Mouse (Mus musculus) lung, postnatal 14 days (tissue): ENCODE measurements around the gene Olfr132.
"Not testable (repeated sequence)": the region's sequence is repeated elsewhere in the genome, so short reads cannot be mapped to it uniquely, and the experiment has no call there.

Experiments used
- DNase-seq: peaks from one replicate; pipeline ENCODE4 v3.0.0; 2021

The Olfr132 gene

DNA sequence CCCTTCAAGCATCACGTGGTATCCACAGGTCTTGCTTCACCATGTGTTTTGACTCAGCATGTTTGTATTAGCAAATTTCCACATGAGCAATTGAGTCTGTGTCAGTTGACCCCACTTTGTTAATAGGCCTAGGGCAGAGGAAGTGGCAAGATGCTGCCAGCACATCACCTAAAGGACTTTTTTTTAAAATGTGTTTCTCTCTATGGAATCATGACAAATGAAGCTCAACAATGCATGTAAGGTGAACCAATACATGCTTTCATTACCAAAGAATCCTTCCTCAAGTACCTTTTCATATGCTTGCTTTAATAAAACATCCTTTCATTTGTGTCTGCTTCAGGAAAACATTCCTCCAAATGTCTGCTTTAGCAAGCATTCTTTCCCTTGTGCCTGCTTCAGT, at the start of gene Olfr132:
Gene Olfr132, minus strand, starts transcription at position 101 of the 400 bp plus-strand sequence.
- DNase-seq = no peak

DNA sequence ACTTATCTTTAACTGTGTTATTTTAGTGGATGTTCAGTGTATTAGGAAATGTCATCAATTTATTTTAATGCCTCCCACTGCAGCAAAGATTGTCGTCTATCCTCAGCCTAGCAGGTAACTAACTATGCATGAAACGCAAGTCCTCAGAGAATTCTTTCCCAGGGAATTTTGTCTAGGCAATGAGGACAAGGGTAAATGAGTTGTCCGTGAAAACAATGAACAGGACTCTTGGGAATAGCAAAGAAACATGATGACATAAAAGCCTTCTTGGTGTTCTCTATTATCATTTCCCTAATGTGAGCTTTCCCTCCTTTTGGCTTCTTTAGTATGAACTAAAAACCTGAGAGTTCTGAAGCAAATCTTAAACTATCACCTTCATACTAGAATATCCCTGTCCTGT, 36.8 kb upstream of the Olfr132 start, which contains the start of gene Olfr134:
Gene Olfr134, plus strand, starts transcription at position 301 of the 400 bp plus-strand sequence.
- DNase-seq = no peak

- no peak for DNase-seq
These were observed 10.7 kb upstream of the Olfr132 start, which contains the start of gene Olfr133 for GRCm38 (mm10) chr17:38144981-38145380. Gene Olfr133, plus strand, starts transcription at chr17:38145281.

- not testable (repeated sequence) for DNase-seq
These were observed 9.0 kb downstream of the Olfr132 start for GRCm38 (mm10) chr17:38125371-38125770.

DNA sequence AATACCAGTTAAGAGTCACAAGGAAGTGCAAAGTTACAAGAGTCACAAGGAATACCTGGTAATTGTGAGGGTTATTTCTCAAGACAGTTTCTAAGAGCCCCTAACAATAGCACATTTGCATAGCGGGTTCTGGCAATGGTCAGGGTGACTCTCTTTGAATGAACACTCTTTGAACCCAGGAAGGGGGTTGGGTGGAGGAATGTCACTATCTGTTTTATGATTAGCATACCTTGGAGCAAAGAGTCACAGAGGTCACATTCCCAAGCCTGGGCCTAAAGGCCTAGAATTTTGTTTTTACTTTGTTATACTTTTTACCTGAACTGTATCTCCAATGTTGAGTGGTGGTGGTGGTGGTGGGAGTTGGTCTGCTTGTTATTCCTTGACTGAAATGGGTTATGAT, 10.1 kb downstream of the Olfr132 start:
- DNase-seq = not testable (repeated sequence)

- DNase-seq = no peak
These were observed 45.7 kb downstream of the Olfr132 start, which contains the start of gene Olfr131 for GRCm38 (mm10) chr17:38088593-38088992. Gene Olfr131, minus strand, starts transcription at chr17:38088693.

DNA sequence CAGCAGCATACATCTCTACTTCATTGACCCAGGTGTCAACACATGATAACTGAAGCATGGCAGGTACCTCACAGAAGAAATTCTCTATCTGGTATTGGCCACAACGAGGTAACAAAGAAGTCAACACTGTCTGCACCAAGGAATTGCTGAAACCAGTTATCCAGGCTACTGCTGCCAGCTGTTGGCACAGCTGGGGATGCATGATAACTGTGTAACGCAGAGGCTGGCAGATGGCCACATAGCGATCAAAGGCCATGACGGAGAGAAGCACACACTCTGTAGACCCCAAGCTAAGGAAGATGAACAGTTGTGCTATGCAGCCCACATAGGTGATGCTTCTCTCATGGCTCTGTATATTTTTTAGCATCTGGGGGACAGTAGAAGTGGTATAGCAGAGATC, 52.0 kb downstream of the Olfr132 start:
- no peak for DNase-seq
